Mouse (Mus musculus): ENCODE data around the gene Dtymk. TPM values are rescaled to one million over a fixed set of nuclear protein-coding genes. Genes with fewer than 3 reads are reported as not detected.
"Not testable (repeated sequence)": the region's sequence is repeated elsewhere in the genome, so short reads cannot be mapped to it uniquely, and the experiment has no call there.

Dtymk gene
- polyA plus RNA-seq, 1 experiment from 2014 or later: 179 TPM

DNA sequence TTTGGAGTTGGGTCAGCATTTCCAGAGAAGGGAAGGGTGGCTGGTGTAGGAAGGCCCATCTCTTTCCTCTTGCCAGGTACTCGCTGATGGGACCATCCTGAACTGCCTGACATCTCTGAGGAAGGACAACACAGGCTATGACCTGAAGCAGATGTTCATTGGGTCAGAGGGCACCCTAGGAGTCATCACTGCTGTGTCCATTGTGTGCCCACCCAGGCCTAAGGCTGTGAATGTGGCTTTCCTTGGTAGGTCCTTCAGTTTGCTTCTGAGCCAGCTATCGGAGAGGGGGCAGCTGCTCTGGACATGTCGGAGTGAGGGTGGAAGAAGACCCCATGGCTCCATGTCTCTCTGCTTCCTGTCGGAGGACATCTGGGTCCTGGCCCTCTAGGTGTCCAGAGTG is 33.5 kb upstream of the Dtymk start:
- 0 out of 2 replicates have a peak, but pooled peaks have one; percentile 31 for ATAC-seq (replicated peaks; ENCODE audit: low FRiP score, low read depth)
- no peaks in the 10 kb centered on the region for H3K9me3 ChIP-seq (replicated peaks; ENCODE audit: low read length)
- no peak for DNase-seq (ENCODE audit: low spot score)
- peaks cover 9% of the 10 kb centered on the region; the same call in 1 of the 2 replicates for H3K36me3 ChIP-seq (ENCODE audit: insufficient read depth, low read length)
- no peaks in the 10 kb centered on the region for H3K27me3 ChIP-seq (ENCODE audit: insufficient read depth, low read length)
- TF ChIP-seq CTCF (IDR thresholded peaks at IDR 0.05; ENCODE audit: low read depth): no peak
- no peak overlapping the region for H3K9ac ChIP-seq (ENCODE audit: low read depth, low read length)
- H3K27ac ChIP-seq: no peak overlapping the region
- H3K4me1 ChIP-seq (replicated peaks; ENCODE audit: insufficient read depth, low read length): no peaks in the 10 kb centered on the region
- WGBS: 89% methylated on average over 4 of the region's 4 CpGs
- H3K4me2 ChIP-seq (ENCODE audit: low read length): no peak overlapping the region
- no peak overlapping the region for H3K4me3 ChIP-seq (replicated peaks; ENCODE audit: low read depth, low read length)

DNA sequence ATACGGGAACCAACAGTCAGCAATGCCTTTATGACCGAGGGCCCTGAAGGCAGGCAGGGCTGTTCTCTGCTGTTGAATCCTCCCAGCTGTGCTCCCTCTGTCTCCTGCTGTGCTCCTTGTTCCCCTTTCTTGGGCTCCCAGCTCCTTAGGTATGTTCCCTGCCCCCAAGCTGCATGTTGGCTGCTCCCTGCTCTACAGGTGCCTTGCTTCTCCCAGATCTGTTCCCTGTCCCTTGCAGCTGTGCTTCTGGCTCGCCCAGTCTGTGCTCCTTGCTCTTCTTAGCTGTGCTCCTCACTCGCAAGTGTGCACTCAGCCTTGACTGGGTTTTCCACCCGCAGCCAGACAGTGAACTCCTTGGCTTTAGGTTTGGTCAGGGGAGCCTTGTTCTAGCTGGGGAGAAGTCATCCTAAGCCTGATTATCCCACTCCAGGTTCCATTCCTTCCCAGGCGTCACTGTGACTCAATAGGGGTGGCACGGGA is 33.0 kb upstream of the Dtymk start:
- Histone ChIP-seq H3K4me1 (replicated peaks; ENCODE audit: insufficient read depth, low read length) (no peaks in the 10 kb centered on the region), H3K4me3 (replicated peaks; ENCODE audit: low read depth, low read length) (no peak overlapping the region), H3K9ac (ENCODE audit: low read depth, low read length) (no peak overlapping the region), H3K36me3 (ENCODE audit: insufficient read depth, low read length) (peaks cover 9% of the 10 kb centered on the region; the same call in 1 of the 2 replicates), H3K27me3 (ENCODE audit: insufficient read depth, low read length) (no peaks in the 10 kb centered on the region), H3K4me2 (ENCODE audit: low read length) (no peak overlapping the region), H3K27ac (no peak overlapping the region), H3K9me3 (replicated peaks; ENCODE audit: low read length) (no peaks in the 10 kb centered on the region)
- 81% methylated on average over 7 of the region's 7 CpGs for WGBS
- ATAC-seq (replicated peaks; ENCODE audit: low FRiP score, low read depth): no peak
- DNase-seq (ENCODE audit: low spot score): no peak
- no peak for TF ChIP-seq CTCF (IDR thresholded peaks at IDR 0.05; ENCODE audit: low read depth)

DNA sequence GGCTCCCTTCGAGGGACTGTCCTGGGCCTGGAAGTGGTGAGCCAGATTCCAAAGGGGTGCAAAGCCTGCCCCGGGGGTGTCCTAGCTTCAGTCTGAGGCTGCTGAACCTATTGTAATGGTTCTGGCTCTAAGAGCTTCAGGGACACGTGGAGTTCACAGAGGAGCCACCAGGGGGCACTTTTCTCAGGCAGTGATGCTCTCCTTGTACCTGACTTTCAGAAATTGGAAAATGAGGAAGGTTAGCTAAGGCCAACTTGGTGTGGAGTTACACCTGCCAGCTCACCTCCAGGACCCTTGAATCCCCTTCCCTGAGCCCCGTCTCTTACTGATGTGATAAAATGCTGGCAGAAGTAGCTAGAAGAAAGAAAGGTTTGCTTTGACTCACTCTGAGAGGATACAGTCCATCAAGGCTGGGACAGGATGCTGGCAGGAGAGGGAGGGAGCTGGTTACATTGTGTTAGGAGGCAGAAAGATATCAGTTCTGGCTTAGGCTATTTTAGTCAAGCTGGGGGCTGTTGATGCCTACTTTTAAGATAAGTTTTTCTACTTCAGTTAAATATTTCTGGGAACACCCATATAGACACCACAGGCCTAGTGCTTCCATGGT is 31.1 kb upstream of the Dtymk start:
- not testable (repeated sequence) for H3K4me3 ChIP-seq (replicated peaks; ENCODE audit: low read depth, low read length); H3K36me3 ChIP-seq (ENCODE audit: insufficient read depth, low read length); H3K9me3 ChIP-seq (replicated peaks; ENCODE audit: low read length); H3K9ac ChIP-seq (ENCODE audit: low read depth, low read length); H3K27ac ChIP-seq; ATAC-seq (replicated peaks; ENCODE audit: low FRiP score, low read depth); H3K4me1 ChIP-seq (replicated peaks; ENCODE audit: insufficient read depth, low read length); H3K27me3 ChIP-seq (ENCODE audit: insufficient read depth, low read length); H3K4me2 ChIP-seq (ENCODE audit: low read length); DNase-seq (ENCODE audit: low spot score)
- TF ChIP-seq CTCF (IDR thresholded peaks at IDR 0.05; ENCODE audit: low read depth): peak; percentile 30; the same call in 1 of the 2 replicates
- 77% methylated on average over 2 of the region's 4 CpGs for WGBS

DNA sequence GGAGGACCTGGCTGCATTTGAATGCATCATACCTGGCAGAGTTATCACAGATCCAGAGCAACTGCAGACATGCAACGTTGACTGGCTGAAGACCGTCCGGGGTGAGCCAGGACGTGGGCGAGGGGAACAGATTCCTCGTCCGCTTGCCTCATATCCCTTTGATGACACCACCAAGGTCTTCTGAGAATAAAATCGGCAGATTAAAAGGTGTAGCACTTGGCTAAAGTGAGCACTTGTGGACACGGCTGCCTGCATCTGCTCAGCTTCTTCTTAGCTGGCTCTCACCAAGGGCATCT is 24.8 kb upstream of the Dtymk start:
- no peak overlapping the region for H3K9ac ChIP-seq (ENCODE audit: low read depth, low read length)
- H3K36me3 ChIP-seq (ENCODE audit: insufficient read depth, low read length): 0 out of 2 replicates have a peak, but pooled peaks cover 5% of the 10 kb centered on the region
- WGBS: 91% methylated on average over 9 of the region's 9 CpGs
- no peak overlapping the region for H3K27ac ChIP-seq
- no peaks in the 10 kb centered on the region for H3K9me3 ChIP-seq (replicated peaks; ENCODE audit: low read length)
- no peak for TF ChIP-seq CTCF (IDR thresholded peaks at IDR 0.05; ENCODE audit: low read depth)
- DNase-seq (ENCODE audit: low spot score) (no peak), ATAC-seq (replicated peaks; ENCODE audit: low FRiP score, low read depth) (no peak)
- H3K4me3 ChIP-seq (replicated peaks; ENCODE audit: low read depth, low read length): no peak overlapping the region
- no peak overlapping the region for H3K4me2 ChIP-seq (ENCODE audit: low read length)
- H3K27me3 ChIP-seq (ENCODE audit: insufficient read depth, low read length): no peaks in the 10 kb centered on the region
- 0 out of 2 replicates have a peak, but pooled peaks cover 6% of the 10 kb centered on the region for H3K4me1 ChIP-seq (replicated peaks; ENCODE audit: insufficient read depth, low read length)

DNA sequence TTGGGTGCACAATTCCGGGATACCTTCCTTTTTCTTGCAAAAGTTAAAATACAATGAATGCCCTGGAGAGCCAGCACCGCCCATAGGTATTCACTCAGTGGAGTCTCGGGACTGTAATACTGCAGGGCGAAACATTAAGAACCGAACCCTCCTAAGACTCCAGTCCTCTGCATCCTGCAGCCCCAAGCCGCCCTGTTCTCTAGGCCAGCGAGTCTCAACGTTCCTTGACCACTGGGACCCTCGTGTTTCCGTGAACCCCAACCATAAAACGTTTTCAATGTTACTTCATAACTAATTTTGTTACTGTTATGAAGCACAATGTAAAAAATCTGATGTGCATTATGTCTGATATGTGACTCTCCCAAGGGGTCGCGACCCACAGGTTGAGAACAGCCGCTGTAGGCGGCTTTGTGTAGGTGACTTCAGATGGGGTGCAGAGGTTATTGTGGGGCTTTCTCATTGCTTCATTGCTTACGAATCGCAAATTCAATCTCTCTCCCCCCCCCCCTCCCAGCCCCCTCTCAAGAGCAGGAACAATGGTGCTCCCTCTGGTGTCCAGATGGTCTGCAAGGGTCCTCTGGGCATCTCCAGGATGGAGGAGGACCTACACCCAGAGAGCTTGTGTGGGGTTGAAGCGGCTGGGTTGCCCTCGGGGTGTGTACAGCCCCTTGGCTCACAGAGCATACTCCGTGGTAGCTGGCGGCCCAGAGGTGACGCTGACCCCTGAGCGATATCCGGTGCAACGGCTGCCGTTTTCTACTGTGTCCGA is 24.2 kb upstream of the Dtymk start:
- no peak for DNase-seq (ENCODE audit: low spot score)
- Histone ChIP-seq H3K36me3 (ENCODE audit: insufficient read depth, low read length) (0 out of 2 replicates have a peak, but pooled peaks cover 5% of the 10 kb centered on the region), H3K4me1 (replicated peaks; ENCODE audit: insufficient read depth, low read length) (0 out of 2 replicates have a peak, but pooled peaks cover 6% of the 10 kb centered on the region), H3K4me2 (ENCODE audit: low read length) (peak overlapping the region; percentile 69), H3K9me3 (replicated peaks; ENCODE audit: low read length) (no peaks in the 10 kb centered on the region), H3K4me3 (replicated peaks; ENCODE audit: low read depth, low read length) (peak overlapping the region; percentile 47), H3K27me3 (ENCODE audit: insufficient read depth, low read length) (no peaks in the 10 kb centered on the region), H3K9ac (ENCODE audit: low read depth, low read length) (peak overlapping the region; percentile 59), H3K27ac (peak overlapping the region; percentile 96)
- 43% methylated on average over 27 of the region's 27 CpGs for WGBS
- 0 out of 2 replicates have a peak, but pooled peaks have one; percentile 31 for ATAC-seq (replicated peaks; ENCODE audit: low FRiP score, low read depth)
- peak; percentile 41; the same call in 1 of the 2 replicates for TF ChIP-seq CTCF (IDR thresholded peaks at IDR 0.05; ENCODE audit: low read depth)

DNA sequence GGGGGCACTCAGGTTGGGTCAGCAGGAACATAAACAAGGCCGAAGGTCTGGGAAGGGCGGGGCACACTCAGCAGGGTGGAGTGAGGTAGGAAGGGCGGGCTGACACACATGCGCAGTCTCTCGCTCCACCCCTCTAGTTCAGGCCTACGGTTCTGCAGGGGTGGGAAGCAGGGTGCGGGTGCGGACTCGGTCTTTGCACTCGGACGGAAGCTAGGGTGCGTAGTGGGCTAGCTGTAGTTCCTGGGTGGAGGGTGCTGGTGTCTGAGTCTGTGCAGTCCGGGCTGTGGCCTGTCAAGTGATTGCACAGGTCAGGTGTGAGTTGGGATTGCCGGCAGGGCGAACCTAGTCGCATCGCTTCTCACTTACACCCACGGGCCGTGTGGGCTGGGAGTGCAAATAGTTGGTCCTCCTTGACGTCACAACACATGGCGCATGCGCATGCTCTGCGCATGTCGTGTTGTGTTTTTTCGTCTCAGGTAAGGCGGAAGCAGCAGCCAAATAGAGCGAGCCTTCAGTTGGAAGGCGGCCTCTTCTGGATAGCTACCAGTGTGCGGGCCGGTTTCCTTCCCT is 23.5 kb upstream of the Dtymk start:
- peak; percentile 97 for ATAC-seq (replicated peaks; ENCODE audit: low FRiP score, low read depth)
- Histone ChIP-seq H3K4me1 (replicated peaks; ENCODE audit: insufficient read depth, low read length) (0 out of 2 replicates have a peak, but pooled peaks cover 6% of the 10 kb centered on the region), H3K27me3 (ENCODE audit: insufficient read depth, low read length) (no peaks in the 10 kb centered on the region), H3K4me2 (ENCODE audit: low read length) (peak overlapping the region; percentile 69), H3K9me3 (replicated peaks; ENCODE audit: low read length) (no peaks in the 10 kb centered on the region), H3K9ac (ENCODE audit: low read depth, low read length) (peak overlapping the region; percentile 59), H3K27ac (peak overlapping the region; percentile 96), H3K4me3 (replicated peaks; ENCODE audit: low read depth, low read length) (peak overlapping the region; percentile 47), H3K36me3 (ENCODE audit: insufficient read depth, low read length) (0 out of 2 replicates have a peak, but pooled peaks cover 5% of the 10 kb centered on the region)
- 1% methylated on average over 30 of the region's 30 CpGs for WGBS
- peak; percentile 41 for TF ChIP-seq CTCF (IDR thresholded peaks at IDR 0.05; ENCODE audit: low read depth)
- peak; percentile 96 for DNase-seq (ENCODE audit: low spot score)

Data from kidney, postnatal 0 days (tissue).